Mouse (Mus musculus) brain, embryonic 14.5 days (tissue): ENCODE measurements around the gene Dlx3. TPM values are rescaled to one million over a fixed set of nuclear protein-coding genes. Genes with fewer than 3 reads are reported as not detected.

Experiments used
- DNase-seq: peaks from one replicate; pipeline ENCODE4 v3.0.0-alpha.2; 2011; ENCODE audit warnings: low read depth
- CTCF ChIP-seq: fragments of 200-500 bp; IDR thresholded peaks from 2 replicates; pipeline ENCODE4 v1.5.1; 2012; ENCODE audit warnings: inconsistent platforms, mild to moderate bottlenecking, moderate library complexity, borderline replicate concordance; ENCODE audit not compliant: insufficient read depth, insufficient read length; ENCODE audit errors: extremely low read depth
- POLR2A ChIP-seq: fragments of 200-500 bp; IDR thresholded peaks from 2 replicates; pipeline ENCODE4 v1.6.1; 2012; ENCODE audit warnings: mild to moderate bottlenecking, inconsistent platforms, borderline replicate concordance; ENCODE audit not compliant: poor library complexity, insufficient read depth, insufficient read length, severe bottlenecking; ENCODE audit errors: extremely low read depth
- polyA plus RNA-seq: library from polyadenylated mRNA; depleted of rRNA; stranded (reverse); fragments of >200 nt; gene quantifications from 2 replicates; pipeline ENCODE4 v1.2.3, GENCODE M21; 2012

Dlx3 gene
- polyA plus RNA-seq, 1 experiment, result 0.92 TPM

GRCm38 (mm10) chr11:95082896-95083295 is 37.0 kb upstream of the Dlx3 start:
- no peak for DNase-seq
- TF ChIP-seq CTCF (no peak), POLR2A (no peak)

GRCm38 (mm10) chr11:95084175-95084574 is 35.7 kb upstream of the Dlx3 start:
- no peak for DNase-seq
- TF ChIP-seq CTCF, result no peak
- no peak for TF ChIP-seq POLR2A

GRCm38 (mm10) chr11:95084811-95085382 is 35.0 kb upstream of the Dlx3 start:
- no peak for TF ChIP-seq POLR2A
- no peak for TF ChIP-seq CTCF
- DNase-seq, result no peak

- TF ChIP-seq CTCF (no peak), POLR2A (no peak)
- no peak for DNase-seq
Observed at GRCm38 (mm10) chr11:95085710-95086109, 34.2 kb upstream of the Dlx3 start.

GRCm38 (mm10) chr11:95086229-95086628 is 33.7 kb upstream of the Dlx3 start:
- no peak for DNase-seq

GRCm38 (mm10) chr11:95087301-95088228 is 32.4 kb upstream of the Dlx3 start:
- TF ChIP-seq CTCF (no peak), POLR2A (no peak)
- DNase-seq, result no peak

More at GRCm38 (mm10) chr11:95086229-95086628, 33.7 kb upstream of the Dlx3 start:
- TF ChIP-seq CTCF (no peak), POLR2A (no peak)

GRCm38 (mm10) chr11:95088286-95088685 is 31.6 kb upstream of the Dlx3 start:
- TF ChIP-seq POLR2A, result no peak
- TF ChIP-seq CTCF, result no peak
- no peak for DNase-seq

- TF ChIP-seq CTCF, result no peak
- DNase-seq, result no peak
Observed at GRCm38 (mm10) chr11:95088857-95089779, 30.8 kb upstream of the Dlx3 start.

- no peak for DNase-seq
- TF ChIP-seq CTCF (no peak), POLR2A (no peak)
Observed at GRCm38 (mm10) chr11:95093077-95093476, 26.8 kb upstream of the Dlx3 start.

GRCm38 (mm10) chr11:95095596-95095995 is 24.3 kb upstream of the Dlx3 start:
- DNase-seq, result no peak
- no peak for TF ChIP-seq POLR2A
- no peak for TF ChIP-seq CTCF

- peak; percentile 31 for DNase-seq
Observed at GRCm38 (mm10) chr11:95096608-95097373, 23.1 kb upstream of the Dlx3 start.

GRCm38 (mm10) chr11:95097889-95098288 is 22.0 kb upstream of the Dlx3 start:
- no peak for DNase-seq

More at GRCm38 (mm10) chr11:95096608-95097373, 23.1 kb upstream of the Dlx3 start:
- TF ChIP-seq CTCF (no peak), POLR2A (no peak)

More at GRCm38 (mm10) chr11:95097889-95098288, 22.0 kb upstream of the Dlx3 start:
- no peak for TF ChIP-seq POLR2A
- TF ChIP-seq CTCF, result peak; percentile 10; the same call in 1 of the 2 replicates
